Mouse (Mus musculus): ENCODE data around the gene Apbb2. TPM values are rescaled to one million over a fixed set of nuclear protein-coding genes. Genes with fewer than 3 reads are reported as not detected.

Gene Apbb2
- polyA plus RNA-seq, 1 experiment from 2014 or later: 36.8 TPM

GRCm38 (mm10) chr5:66509151-66509550 lies 109.4 kb downstream of the Apbb2 start:
- no peak overlapping the region for H3K4me3 ChIP-seq
- H3K9me3 ChIP-seq: no peaks in the 10 kb centered on the region
- WGBS: 84% methylated on average over 5 of the region's 5 CpGs
- H3K36me3 ChIP-seq (replicated peaks): no peaks in the 10 kb centered on the region
- peaks cover 6% of the 10 kb centered on the region for H3K4me1 ChIP-seq
- H3K27me3 ChIP-seq (replicated peaks; ENCODE audit: low read depth, poor library complexity, severe bottlenecking): no peaks in the 10 kb centered on the region
- no peak for DNase-seq (ENCODE audit: low spot score)
- H3K27ac ChIP-seq (replicated peaks): no peak overlapping the region

GRCm38 (mm10) chr5:66505578-66505977 lies 113.0 kb downstream of the Apbb2 start:
- Histone ChIP-seq H3K27me3 (replicated peaks; ENCODE audit: low read depth, poor library complexity, severe bottlenecking) (no peaks in the 10 kb centered on the region), H3K36me3 (replicated peaks) (no peaks in the 10 kb centered on the region), H3K4me3 (no peak overlapping the region), H3K9me3 (no peaks in the 10 kb centered on the region), H3K4me1 (peaks cover 16% of the 10 kb centered on the region), H3K27ac (replicated peaks) (no peak overlapping the region)
- 86% methylated on average over 3 of the region's 3 CpGs for WGBS
- no peak for DNase-seq (ENCODE audit: low spot score)

- no peaks in the 10 kb centered on the region for H3K9me3 ChIP-seq
- 80% methylated on average over 1 of the region's 1 CpGs for WGBS
- H3K4me1 ChIP-seq: peaks cover 16% of the 10 kb centered on the region
- H3K4me3 ChIP-seq: no peak overlapping the region
- no peaks in the 10 kb centered on the region for H3K27me3 ChIP-seq (replicated peaks; ENCODE audit: low read depth, poor library complexity, severe bottlenecking)
- no peaks in the 10 kb centered on the region for H3K36me3 ChIP-seq (replicated peaks)
- H3K27ac ChIP-seq (replicated peaks): no peak overlapping the region
- no peak for DNase-seq (ENCODE audit: low spot score)
Measured at GRCm38 (mm10) chr5:66505071-66505470, 113.5 kb downstream of the Apbb2 start.

- peak overlapping the region; percentile 30; the same call in 1 of the 2 replicates for H3K27ac ChIP-seq (replicated peaks)
- H3K9me3 ChIP-seq: no peaks in the 10 kb centered on the region
- no peaks in the 10 kb centered on the region for H3K36me3 ChIP-seq (replicated peaks)
- no peak for DNase-seq (ENCODE audit: low spot score)
- H3K4me3 ChIP-seq: no peak overlapping the region
- H3K4me1 ChIP-seq: peaks cover 16% of the 10 kb centered on the region
- WGBS: 75% methylated on average over 6 of the region's 6 CpGs
- no peaks in the 10 kb centered on the region for H3K27me3 ChIP-seq (replicated peaks; ENCODE audit: low read depth, poor library complexity, severe bottlenecking)
Measured at GRCm38 (mm10) chr5:66504434-66504747, 114.2 kb downstream of the Apbb2 start.

GRCm38 (mm10) chr5:66503557-66504433 lies 114.8 kb downstream of the Apbb2 start:
- Histone ChIP-seq H3K9me3 (no peaks in the 10 kb centered on the region), H3K27me3 (replicated peaks; ENCODE audit: low read depth, poor library complexity, severe bottlenecking) (no peaks in the 10 kb centered on the region), H3K36me3 (replicated peaks) (no peaks in the 10 kb centered on the region), H3K4me1 (peaks cover 16% of the 10 kb centered on the region), H3K27ac (replicated peaks) (peak overlapping the region; percentile 30; the same call in 1 of the 2 replicates), H3K4me3 (no peak overlapping the region)
- no peak for DNase-seq (ENCODE audit: low spot score)
- WGBS: 43% methylated on average over 17 of the region's 17 CpGs

- 84% methylated on average over 1 of the region's 1 CpGs for WGBS
- DNase-seq (ENCODE audit: low spot score): no peak
- H3K4me3 ChIP-seq: no peak overlapping the region
- H3K27me3 ChIP-seq (replicated peaks; ENCODE audit: low read depth, poor library complexity, severe bottlenecking): no peaks in the 10 kb centered on the region
- H3K36me3 ChIP-seq (replicated peaks): no peaks in the 10 kb centered on the region
- peaks cover 17% of the 10 kb centered on the region for H3K4me1 ChIP-seq
- H3K9me3 ChIP-seq: no peaks in the 10 kb centered on the region
- no peak overlapping the region for H3K27ac ChIP-seq (replicated peaks)
Measured at GRCm38 (mm10) chr5:66503033-66503432, 115.6 kb downstream of the Apbb2 start.

- no peak overlapping the region for H3K4me3 ChIP-seq
- no peaks in the 10 kb centered on the region for H3K27me3 ChIP-seq (replicated peaks; ENCODE audit: low read depth, poor library complexity, severe bottlenecking)
- no peaks in the 10 kb centered on the region for H3K36me3 ChIP-seq (replicated peaks)
- H3K9me3 ChIP-seq: no peaks in the 10 kb centered on the region
- peaks cover 46% of the 10 kb centered on the region for H3K4me1 ChIP-seq
- H3K27ac ChIP-seq (replicated peaks): no peak overlapping the region
- no peak for DNase-seq (ENCODE audit: low spot score)
- 94% methylated on average over 7 of the region's 7 CpGs for WGBS
Measured at GRCm38 (mm10) chr5:66499621-66500020, 119.0 kb downstream of the Apbb2 start.

GRCm38 (mm10) chr5:66498140-66498539 lies 120.4 kb downstream of the Apbb2 start:
- Histone ChIP-seq H3K4me1 (peaks cover 37% of the 10 kb centered on the region), H3K4me3 (no peak overlapping the region), H3K27me3 (replicated peaks; ENCODE audit: low read depth, poor library complexity, severe bottlenecking) (no peaks in the 10 kb centered on the region), H3K27ac (replicated peaks) (peak overlapping the region; percentile 66), H3K36me3 (replicated peaks) (no peaks in the 10 kb centered on the region), H3K9me3 (no peaks in the 10 kb centered on the region)
- WGBS: 76% methylated on average over 1 of the region's 1 CpGs
- no peak for DNase-seq (ENCODE audit: low spot score)

- DNase-seq (ENCODE audit: low spot score): no peak
- no peaks in the 10 kb centered on the region for H3K27me3 ChIP-seq (replicated peaks; ENCODE audit: low read depth, poor library complexity, severe bottlenecking)
- 64% methylated on average over 14 of the region's 14 CpGs for WGBS
- no peak overlapping the region for H3K4me3 ChIP-seq
- peak overlapping the region; percentile 66 for H3K27ac ChIP-seq (replicated peaks)
- no peaks in the 10 kb centered on the region for H3K9me3 ChIP-seq
- H3K4me1 ChIP-seq: peaks cover 40% of the 10 kb centered on the region
- no peaks in the 10 kb centered on the region for H3K36me3 ChIP-seq (replicated peaks)
Measured at GRCm38 (mm10) chr5:66497479-66498087, 121.0 kb downstream of the Apbb2 start.

GRCm38 (mm10) chr5:66496881-66497360 lies 121.7 kb downstream of the Apbb2 start:
- Histone ChIP-seq H3K4me3 (no peak overlapping the region), H3K27ac (replicated peaks) (no peak overlapping the region; the same call in 1 of the 2 replicates), H3K9me3 (no peaks in the 10 kb centered on the region), H3K36me3 (replicated peaks) (no peaks in the 10 kb centered on the region), H3K4me1 (peaks cover 46% of the 10 kb centered on the region), H3K27me3 (replicated peaks; ENCODE audit: low read depth, poor library complexity, severe bottlenecking) (no peaks in the 10 kb centered on the region)
- WGBS: 48% methylated on average over 4 of the region's 4 CpGs
- DNase-seq (ENCODE audit: low spot score): no peak

- peaks cover 48% of the 10 kb centered on the region for H3K4me1 ChIP-seq
- no peaks in the 10 kb centered on the region for H3K27me3 ChIP-seq (replicated peaks; ENCODE audit: low read depth, poor library complexity, severe bottlenecking)
- DNase-seq (ENCODE audit: low spot score): no peak
- peak overlapping the region; percentile 10; the same call in 1 of the 2 replicates for H3K27ac ChIP-seq (replicated peaks)
- H3K4me3 ChIP-seq: no peak overlapping the region
- H3K36me3 ChIP-seq (replicated peaks): no peaks in the 10 kb centered on the region
- 34% methylated on average over 4 of the region's 4 CpGs for WGBS
- no peaks in the 10 kb centered on the region for H3K9me3 ChIP-seq
Measured at GRCm38 (mm10) chr5:66494651-66495050, 123.9 kb downstream of the Apbb2 start.

- Histone ChIP-seq H3K4me1 (peaks cover 42% of the 10 kb centered on the region), H3K9me3 (no peaks in the 10 kb centered on the region)
Measured at GRCm38 (mm10) chr5:66492563-66492960, 126.0 kb downstream of the Apbb2 start.

More at GRCm38 (mm10) chr5:66492563-66492960, 126.0 kb downstream of the Apbb2 start:
- H3K4me3 ChIP-seq: no peak overlapping the region
- no peak for DNase-seq (ENCODE audit: low spot score)
- no peaks in the 10 kb centered on the region for H3K27me3 ChIP-seq (replicated peaks; ENCODE audit: low read depth, poor library complexity, severe bottlenecking)
- peak overlapping the region; percentile 51; the same call in 1 of the 2 replicates for H3K27ac ChIP-seq (replicated peaks)
- no peaks in the 10 kb centered on the region for H3K36me3 ChIP-seq (replicated peaks)
- WGBS: 84% methylated on average over 4 of the region's 4 CpGs

All from embryonic facial prominence, embryonic 10.5 days (tissue).